Mouse (Mus musculus): ENCODE measurements around the gene Elfn2. TPM values are rescaled to one million over a fixed set of nuclear protein-coding genes. Genes with fewer than 3 reads are reported as not detected.

Elfn2 gene
- polyA plus RNA-seq, 1 experiment = not detected

DNA sequence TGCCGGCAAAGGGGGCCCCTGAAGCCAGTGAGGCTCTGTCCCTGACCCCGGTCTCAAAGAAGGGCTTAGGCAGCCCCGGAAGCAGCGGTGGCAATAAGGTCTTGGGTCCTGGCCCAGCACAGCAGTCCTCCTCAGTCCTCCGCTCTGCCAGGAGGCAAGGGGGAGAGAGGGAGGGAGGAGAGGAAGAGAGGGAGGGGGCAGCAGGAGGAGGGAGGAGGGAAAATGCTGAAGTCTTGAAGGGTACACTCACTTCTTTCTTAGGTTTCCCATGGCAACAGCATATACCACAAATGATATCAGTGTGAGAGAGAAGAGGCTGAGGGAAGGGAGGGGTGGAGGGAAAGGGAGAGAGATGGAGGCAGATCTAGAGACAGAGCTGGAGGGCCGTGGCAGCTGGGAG, 7.9 kb downstream of the Elfn2 start:
- no peaks in the 10 kb centered on the region for H3K4me1 ChIP-seq (ENCODE audit: control insufficient read depth, insufficient read depth, low read length)
- no peak overlapping the region for H3K4me3 ChIP-seq (ENCODE audit: insufficient read depth, low read length)
- no peak overlapping the region for H3K27ac ChIP-seq (ENCODE audit: insufficient read depth, low read length)
- TF ChIP-seq POLR2A (IDR thresholded peaks at IDR 0.05; ENCODE audit: low read depth, low read length) = no peak
- no peak for TF ChIP-seq CTCF (IDR thresholded peaks at IDR 0.05; ENCODE audit: borderline replicate concordance, insufficient read depth, low read length)

DNA sequence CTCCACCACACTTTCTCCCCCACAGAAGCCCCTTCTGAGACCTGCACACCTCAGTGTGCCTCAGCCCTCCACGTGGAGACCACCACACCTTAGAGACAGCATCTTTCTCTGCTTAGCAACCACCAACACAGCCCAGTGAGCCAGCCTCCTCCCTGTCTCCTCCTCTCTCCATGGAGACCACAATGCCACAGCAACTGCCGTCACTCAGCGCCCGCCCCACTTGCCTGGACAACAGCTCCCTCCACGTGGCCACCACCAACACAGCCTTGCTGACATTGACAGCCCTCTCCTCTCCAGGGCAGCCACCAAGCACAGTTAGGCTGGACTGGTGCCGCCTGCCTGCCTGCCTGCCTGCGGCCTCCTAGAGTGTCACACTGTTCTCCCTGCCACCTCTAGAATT, 8.8 kb downstream of the Elfn2 start:
- TF ChIP-seq POLR2A (IDR thresholded peaks at IDR 0.05; ENCODE audit: low read depth, low read length) (no peak), CTCF (IDR thresholded peaks at IDR 0.05; ENCODE audit: borderline replicate concordance, insufficient read depth, low read length) (no peak)
- H3K4me3 ChIP-seq (ENCODE audit: insufficient read depth, low read length) = no peak overlapping the region
- H3K4me1 ChIP-seq (ENCODE audit: control insufficient read depth, insufficient read depth, low read length) = no peaks in the 10 kb centered on the region
- H3K27ac ChIP-seq (ENCODE audit: insufficient read depth, low read length) = no peak overlapping the region

DNA sequence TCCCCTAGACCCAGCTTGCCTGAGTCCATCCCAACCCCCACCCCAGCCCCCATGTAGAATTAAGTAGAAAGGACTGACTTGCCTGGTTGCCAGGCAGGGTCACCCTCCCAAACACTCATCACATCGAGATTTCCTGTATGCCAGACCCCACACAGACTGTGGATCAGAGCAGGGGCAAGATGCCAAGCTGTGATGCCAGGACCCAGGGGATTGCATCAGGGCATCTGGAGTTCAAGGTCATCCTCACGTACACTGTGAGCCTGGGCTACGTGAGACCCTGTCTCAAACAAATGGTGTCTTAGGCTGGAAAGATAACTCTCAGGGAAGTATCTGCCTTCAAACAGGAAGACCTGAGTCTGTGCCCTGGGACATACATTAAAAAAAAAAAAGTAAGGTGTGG, 11.9 kb downstream of the Elfn2 start:
- H3K27ac ChIP-seq (ENCODE audit: insufficient read depth, low read length) = no peak overlapping the region
- H3K4me1 ChIP-seq (ENCODE audit: control insufficient read depth, insufficient read depth, low read length) = no peaks in the 10 kb centered on the region
- TF ChIP-seq CTCF (IDR thresholded peaks at IDR 0.05; ENCODE audit: borderline replicate concordance, insufficient read depth, low read length) (no peak), POLR2A (IDR thresholded peaks at IDR 0.05; ENCODE audit: low read depth, low read length) (no peak)
- H3K4me3 ChIP-seq (ENCODE audit: insufficient read depth, low read length) = no peak overlapping the region

DNA sequence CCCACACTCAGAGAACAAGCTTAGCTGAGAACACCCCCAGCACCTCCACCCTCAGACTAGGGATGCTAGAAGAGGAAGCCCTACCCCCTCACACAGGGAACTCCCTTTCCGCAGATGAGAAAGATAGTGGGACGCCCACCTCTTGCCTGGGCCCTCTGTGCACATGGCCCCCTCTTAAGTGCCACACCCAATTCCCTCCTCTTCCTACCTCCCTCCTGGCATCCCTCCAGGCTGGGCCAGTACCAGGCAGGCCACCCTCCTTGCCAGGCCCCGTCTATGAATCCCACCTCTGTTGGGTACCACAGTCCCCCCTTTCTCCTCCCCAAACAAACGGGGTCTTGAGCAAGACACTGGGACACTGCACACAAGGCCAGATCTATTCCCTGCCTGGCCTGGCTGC, 13.7 kb downstream of the Elfn2 start:
- no peak for TF ChIP-seq CTCF (IDR thresholded peaks at IDR 0.05; ENCODE audit: borderline replicate concordance, insufficient read depth, low read length)
- no peak for TF ChIP-seq POLR2A (IDR thresholded peaks at IDR 0.05; ENCODE audit: low read depth, low read length)
- H3K4me3 ChIP-seq (ENCODE audit: insufficient read depth, low read length) = no peak overlapping the region
- no peaks in the 10 kb centered on the region for H3K4me1 ChIP-seq (ENCODE audit: control insufficient read depth, insufficient read depth, low read length)
- no peak overlapping the region for H3K27ac ChIP-seq (ENCODE audit: insufficient read depth, low read length)

DNA sequence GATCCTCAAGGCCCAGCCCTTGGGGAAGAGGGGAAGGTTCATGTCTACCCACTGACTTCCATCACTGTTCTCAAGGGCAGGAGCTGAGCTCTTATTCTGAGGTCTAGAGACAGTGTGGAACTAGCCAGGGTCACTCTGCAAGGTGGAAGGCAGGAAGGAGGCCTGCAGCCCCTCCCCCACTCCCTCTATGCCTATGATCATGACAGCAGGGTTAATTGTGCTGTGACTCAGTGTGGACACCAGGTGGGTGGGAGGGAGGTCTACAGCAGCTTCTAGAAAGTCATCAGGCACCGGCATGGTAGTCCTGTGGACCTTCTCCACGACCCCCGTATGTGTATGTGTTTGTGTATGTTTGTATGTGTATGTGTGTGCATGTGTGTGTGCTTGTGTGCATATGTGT, 14.6 kb downstream of the Elfn2 start:
- Histone ChIP-seq H3K27ac (ENCODE audit: insufficient read depth, low read length) (no peak overlapping the region), H3K4me3 (ENCODE audit: insufficient read depth, low read length) (no peak overlapping the region), H3K4me1 (ENCODE audit: control insufficient read depth, insufficient read depth, low read length) (no peaks in the 10 kb centered on the region)
- TF ChIP-seq POLR2A (IDR thresholded peaks at IDR 0.05; ENCODE audit: low read depth, low read length) (no peak), CTCF (IDR thresholded peaks at IDR 0.05; ENCODE audit: borderline replicate concordance, insufficient read depth, low read length) (no peak)

DNA sequence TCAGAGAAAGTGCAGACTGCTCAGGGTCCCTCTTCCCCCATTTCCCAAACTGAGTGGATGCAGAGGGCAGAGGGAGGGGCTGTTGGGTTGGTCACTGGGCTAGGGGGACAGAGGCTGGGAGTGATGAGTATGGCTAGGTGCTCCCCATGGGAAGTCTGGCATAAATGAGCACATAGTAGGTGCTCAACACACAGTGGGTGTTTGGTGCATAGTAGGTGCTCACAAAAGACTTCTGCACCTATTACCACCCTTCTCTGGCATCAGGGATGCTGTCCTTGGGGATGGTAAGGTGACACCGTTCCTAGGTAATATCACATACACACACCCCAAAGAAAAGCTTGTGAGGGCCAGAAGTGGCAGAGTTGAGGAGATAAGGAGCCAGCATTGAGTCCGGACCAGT, 18.2 kb downstream of the Elfn2 start:
- Histone ChIP-seq H3K4me1 (ENCODE audit: control insufficient read depth, insufficient read depth, low read length) (no peaks in the 10 kb centered on the region), H3K4me3 (ENCODE audit: insufficient read depth, low read length) (no peak overlapping the region), H3K27ac (ENCODE audit: insufficient read depth, low read length) (no peak overlapping the region)
- no peak for TF ChIP-seq POLR2A (IDR thresholded peaks at IDR 0.05; ENCODE audit: low read depth, low read length)
- no peak for TF ChIP-seq CTCF (IDR thresholded peaks at IDR 0.05; ENCODE audit: borderline replicate concordance, insufficient read depth, low read length)

GRCm38 (mm10) chr15:78699513-78699912, 19.1 kb downstream of the Elfn2 start:
- no peak overlapping the region for H3K27ac ChIP-seq (ENCODE audit: insufficient read depth, low read length)
- no peak for TF ChIP-seq CTCF (IDR thresholded peaks at IDR 0.05; ENCODE audit: borderline replicate concordance, insufficient read depth, low read length)
- TF ChIP-seq POLR2A (IDR thresholded peaks at IDR 0.05; ENCODE audit: low read depth, low read length) = no peak
- no peak overlapping the region for H3K4me3 ChIP-seq (ENCODE audit: insufficient read depth, low read length)
- no peaks in the 10 kb centered on the region for H3K4me1 ChIP-seq (ENCODE audit: control insufficient read depth, insufficient read depth, low read length)

DNA sequence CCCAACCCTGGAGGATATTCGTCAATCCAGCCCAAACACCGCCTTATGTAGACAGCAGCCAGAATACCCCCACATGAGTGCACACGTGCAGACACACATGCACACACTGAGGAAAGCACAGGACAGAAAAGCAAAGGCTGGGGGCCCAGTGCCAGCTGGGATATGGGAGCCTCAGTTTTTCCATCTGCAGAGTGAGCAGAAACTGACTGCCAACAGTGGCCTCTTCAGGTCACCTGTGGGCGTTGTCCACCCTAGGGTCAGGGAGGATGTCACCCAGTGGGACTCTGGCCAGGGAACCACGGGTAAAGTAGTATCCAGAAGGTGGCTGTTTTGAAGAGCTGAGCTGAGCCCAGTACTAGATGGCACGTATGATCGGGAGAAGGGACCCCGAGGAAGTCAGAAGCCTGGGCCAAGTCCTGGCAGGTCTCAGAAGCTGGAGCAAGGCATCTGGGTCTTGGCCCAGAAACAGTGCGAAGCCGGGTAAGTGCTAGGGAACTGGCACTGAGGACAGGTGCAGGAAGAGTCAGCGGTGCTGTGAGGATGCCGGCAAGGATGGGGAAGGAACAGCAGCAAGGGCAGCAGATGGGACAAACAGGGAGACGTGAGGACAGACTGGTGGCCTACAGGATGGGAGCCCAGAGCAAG, 20.0 kb downstream of the Elfn2 start:
- Histone ChIP-seq H3K4me1 (ENCODE audit: control insufficient read depth, insufficient read depth, low read length) (no peaks in the 10 kb centered on the region), H3K4me3 (ENCODE audit: insufficient read depth, low read length) (no peak overlapping the region), H3K27ac (ENCODE audit: insufficient read depth, low read length) (no peak overlapping the region)
- TF ChIP-seq POLR2A (IDR thresholded peaks at IDR 0.05; ENCODE audit: low read depth, low read length) (no peak), CTCF (IDR thresholded peaks at IDR 0.05; ENCODE audit: borderline replicate concordance, insufficient read depth, low read length) (no peak)

GRCm38 (mm10) chr15:78698084-78698483, 20.5 kb downstream of the Elfn2 start:
- Histone ChIP-seq H3K4me1 (ENCODE audit: control insufficient read depth, insufficient read depth, low read length) (no peaks in the 10 kb centered on the region), H3K27ac (ENCODE audit: insufficient read depth, low read length) (no peak overlapping the region), H3K4me3 (ENCODE audit: insufficient read depth, low read length) (no peak overlapping the region)
- TF ChIP-seq CTCF (IDR thresholded peaks at IDR 0.05; ENCODE audit: borderline replicate concordance, insufficient read depth, low read length) (no peak), POLR2A (IDR thresholded peaks at IDR 0.05; ENCODE audit: low read depth, low read length) (no peak)

GRCm38 (mm10) chr15:78695745-78696144, 22.8 kb downstream of the Elfn2 start:
- no peak overlapping the region for H3K4me3 ChIP-seq (ENCODE audit: insufficient read depth, low read length)
- TF ChIP-seq CTCF (IDR thresholded peaks at IDR 0.05; ENCODE audit: borderline replicate concordance, insufficient read depth, low read length) (no peak), POLR2A (IDR thresholded peaks at IDR 0.05; ENCODE audit: low read depth, low read length) (no peak)
- H3K27ac ChIP-seq (ENCODE audit: insufficient read depth, low read length) = no peak overlapping the region
- no peaks in the 10 kb centered on the region for H3K4me1 ChIP-seq (ENCODE audit: control insufficient read depth, insufficient read depth, low read length)

Measured in embryonic fibroblast, embryonic 13.5 days (primary cell).